Mouse (Mus musculus) kidney, adult 2 months (tissue): Measurements from ENCODE around the gene Sox6. TPM values are rescaled to one million over a fixed set of nuclear protein-coding genes. Genes with fewer than 3 reads are reported as not detected.

Source experiments
- DNase-seq: peaks from one replicate; pipeline ENCODE4 v3.0.0; 2021
- H3K27ac ChIP-seq: fragments of 200-500 bp; 2 replicates; pipeline ENCODE4 v1.5.1; 2012; ENCODE audit warnings: low read depth, low read length, control low read depth, inconsistent platforms; ENCODE audit not compliant: insufficient read depth
- H3K27me3 ChIP-seq: fragments of 200-500 bp; replicated peaks from 2 replicates; pipeline ENCODE4 v1.6.1; 2012; ENCODE audit warnings: mild to moderate bottlenecking, moderate library complexity, low read length, inconsistent platforms; ENCODE audit not compliant: control insufficient read depth, insufficient read depth
- H3K36me3 ChIP-seq: fragments of 200-500 bp; 2 replicates; pipeline ENCODE4 v1.6.1; 2012; ENCODE audit warnings: mild to moderate bottlenecking, moderate library complexity, low read length, inconsistent platforms; ENCODE audit not compliant: control insufficient read depth, insufficient read depth
- H3K4me1 ChIP-seq: fragments of 200-500 bp; 2 replicates; pipeline ENCODE4 v1.6.1; 2011; ENCODE audit warnings: low read length; ENCODE audit not compliant: control insufficient read depth, insufficient read depth
- H3K4me3 ChIP-seq: fragments of 200-500 bp; 2 replicates; pipeline ENCODE4 v1.5.1; 2011; ENCODE audit warnings: mild to moderate bottlenecking, low read depth, low read length, control low read depth; ENCODE audit not compliant: insufficient read depth
- CTCF ChIP-seq: fragments of 200-500 bp; conservative IDR thresholded peaks from 2 replicates; pipeline ENCODE4 v1.5.1; 2011; ENCODE audit warnings: low read depth, mild to moderate bottlenecking, control low read depth, low read length, moderate library complexity, mixed read lengths; ENCODE audit not compliant: insufficient read depth, insufficient read length
- POLR2A ChIP-seq: fragments of 200-500 bp; IDR thresholded peaks from one replicate; pipeline ENCODE4 v1.6.1; 2011; ENCODE audit warnings: low read depth, low read length, control low read depth
- WGBS: fragments of 180-500 bp; shearing (Covaris S2); methylation state at CpG from one replicate; pipeline ENCODE4 v1.1.7; 2018; 5-methylcytosine and 5-hydroxymethylcytosine counted together
- polyA plus RNA-seq: library from polyadenylated mRNA; depleted of rRNA; stranded (reverse); fragments of >200 nt; gene quantifications from 2 replicates; pipeline ENCODE4 v1.2.3, GENCODE M21; 2012

Sox6 gene
- polyA plus RNA-seq, 1 experiment, result 37.1 TPM

- WGBS, result 83% methylated on average over 1 of the region's 1 CpGs
- no peak for DNase-seq
- Histone ChIP-seq H3K4me1 (peaks cover 5% of the 10 kb centered on the region; the same call in 1 of the 2 replicates), H3K27me3 (no peaks in the 10 kb centered on the region), H3K36me3 (no peaks in the 10 kb centered on the region), H3K27ac (no peak overlapping the region), H3K4me3 (no peak overlapping the region)
- no peak for TF ChIP-seq CTCF
- TF ChIP-seq POLR2A, result no peak
Measured at GRCm38 (mm10) chr7:115645272-115645970, 393.2 kb downstream of the Sox6 start.

- no peaks in the 10 kb centered on the region for H3K4me1 ChIP-seq
- TF ChIP-seq CTCF (no peak), POLR2A (no peak)
- H3K27me3 ChIP-seq, result no peaks in the 10 kb centered on the region
- no peak overlapping the region for H3K4me3 ChIP-seq
- WGBS, result 63% methylated on average over 3 of the region's 3 CpGs
- H3K36me3 ChIP-seq, result no peaks in the 10 kb centered on the region
- no peak overlapping the region for H3K27ac ChIP-seq
- peak; percentile 13 for DNase-seq
Measured at GRCm38 (mm10) chr7:115630691-115631090, 407.9 kb downstream of the Sox6 start.

- TF ChIP-seq POLR2A (no peak), CTCF (no peak)
- Histone ChIP-seq H3K27ac (no peak overlapping the region), H3K27me3 (no peaks in the 10 kb centered on the region), H3K4me1 (no peaks in the 10 kb centered on the region), H3K4me3 (no peak overlapping the region), H3K36me3 (no peaks in the 10 kb centered on the region)
- DNase-seq, result peak; percentile 3
- 77% methylated on average over 4 of the region's 4 CpGs for WGBS
Measured at GRCm38 (mm10) chr7:115630287-115630686, 408.3 kb downstream of the Sox6 start.

GRCm38 (mm10) chr7:115628766-115629165 lies 409.8 kb downstream of the Sox6 start:
- Histone ChIP-seq H3K4me1 (peaks cover 12% of the 10 kb centered on the region; the same call in 1 of the 2 replicates), H3K27me3 (no peaks in the 10 kb centered on the region), H3K27ac (no peak overlapping the region), H3K4me3 (no peak overlapping the region), H3K36me3 (no peaks in the 10 kb centered on the region)
- 84% methylated on average over 1 of the region's 1 CpGs for WGBS
- TF ChIP-seq POLR2A (no peak), CTCF (no peak)
- peak; percentile 20 for DNase-seq

- Histone ChIP-seq H3K4me1 (peaks cover 12% of the 10 kb centered on the region; the same call in 1 of the 2 replicates), H3K27me3 (no peaks in the 10 kb centered on the region), H3K27ac (no peak overlapping the region), H3K36me3 (no peaks in the 10 kb centered on the region), H3K4me3 (no peak overlapping the region)
- TF ChIP-seq CTCF (no peak), POLR2A (no peak)
- 82% methylated on average over 4 of the region's 4 CpGs for WGBS
- no peak for DNase-seq
Measured at GRCm38 (mm10) chr7:115625956-115626355, 412.6 kb downstream of the Sox6 start.

- no peaks in the 10 kb centered on the region for H3K36me3 ChIP-seq
- no peaks in the 10 kb centered on the region for H3K27me3 ChIP-seq
- DNase-seq, result no peak
- H3K4me3 ChIP-seq, result no peak overlapping the region
- peaks cover 12% of the 10 kb centered on the region; the same call in 1 of the 2 replicates for H3K4me1 ChIP-seq
- 29% methylated on average over 8 of the region's 8 CpGs for WGBS
- TF ChIP-seq CTCF, result no peak
- TF ChIP-seq POLR2A, result no peak
- H3K27ac ChIP-seq, result no peak overlapping the region
Measured at GRCm38 (mm10) chr7:115624907-115625552, 413.6 kb downstream of the Sox6 start.

- WGBS, result 59% methylated on average over 5 of the region's 5 CpGs
- Histone ChIP-seq H3K4me1 (peaks cover 12% of the 10 kb centered on the region; the same call in 1 of the 2 replicates), H3K27ac (no peak overlapping the region), H3K4me3 (no peak overlapping the region), H3K27me3 (no peaks in the 10 kb centered on the region), H3K36me3 (no peaks in the 10 kb centered on the region)
- no peak for DNase-seq
- TF ChIP-seq CTCF (no peak), POLR2A (no peak)
Measured at GRCm38 (mm10) chr7:115624451-115624850, 414.1 kb downstream of the Sox6 start.
